Mouse (Mus musculus) CH12.LX (cell line): ENCODE results near the gene Prr5.

Source experiments
- CHD2 ChIP-seq: IDR thresholded peaks from 2 replicates; pipeline ENCODE4 v1.6.1; 2011; ENCODE audit warnings: low read length, improper control_type of control experiment
- CTCF ChIP-seq, 2 experiments: IDR thresholded peaks in 1 of 2; conservative IDR thresholded peaks in 1 of 2; 2 replicates each; pipeline ENCODE4 v1.5.1; 2011 to 2012; ENCODE audit warnings: low read depth in 2 of 2, low read length in 2 of 2, improper control_type of control experiment in 1 of 2, inconsistent platforms in 1 of 2, mild to moderate bottlenecking in 1 of 2, moderate library complexity in 1 of 2
- E2F4 ChIP-seq: IDR thresholded peaks from 2 replicates; pipeline ENCODE4 v1.6.1; 2011; ENCODE audit warnings: low read depth, low read length, improper control_type of control experiment; ENCODE audit not compliant: insufficient replicate concordance
- EP300 ChIP-seq: IDR thresholded peaks from 2 replicates; pipeline ENCODE4 v1.6.1; 2011; ENCODE audit warnings: low read length, improper control_type of control experiment
- JUN ChIP-seq: IDR thresholded peaks from 2 replicates; pipeline ENCODE4 v1.6.1; 2011; ENCODE audit warnings: low read depth, mild to moderate bottlenecking, low read length, improper control_type of control experiment, moderate library complexity; ENCODE audit not compliant: insufficient read depth
- JUND ChIP-seq: conservative IDR thresholded peaks from 2 replicates; pipeline ENCODE4 v1.6.1; 2011; ENCODE audit warnings: low read depth, low read length, improper control_type of control experiment
- KAT2A ChIP-seq: IDR thresholded peaks from 2 replicates; pipeline ENCODE4 v1.6.1; 2012; ENCODE audit warnings: low read length, improper control_type of control experiment, inconsistent platforms; ENCODE audit not compliant: insufficient replicate concordance
- MEF2A ChIP-seq: IDR thresholded peaks from 2 replicates; pipeline ENCODE4 v1.6.1; 2014; ENCODE audit warnings: low read depth, mild to moderate bottlenecking, inconsistent platforms, low read length, improper control_type of control experiment, borderline replicate concordance
- MYC ChIP-seq: IDR thresholded peaks from 2 replicates; pipeline ENCODE4 v1.6.1; 2011; ENCODE audit warnings: low read depth, mild to moderate bottlenecking, improper control_type of control experiment, low read length
- POLR2A ChIP-seq: IDR thresholded peaks from 2 replicates; pipeline ENCODE4 v1.6.1; 2011; ENCODE audit warnings: low read depth, mild to moderate bottlenecking, improper control_type of control experiment, low read length
- TBP ChIP-seq: conservative IDR thresholded peaks from 2 replicates; pipeline ENCODE4 v1.6.1; 2011; ENCODE audit warnings: low read depth, low read length, improper control_type of control experiment
- UBTF ChIP-seq: IDR thresholded peaks from 2 replicates; pipeline ENCODE4 v1.6.1; 2012; ENCODE audit warnings: low read depth, mild to moderate bottlenecking, inconsistent platforms, low read length, improper control_type of control experiment, moderate library complexity
- USF2 ChIP-seq: conservative IDR thresholded peaks from 2 replicates; pipeline ENCODE4 v1.6.1; 2011; ENCODE audit warnings: low read depth, low read length, improper control_type of control experiment

GRCm38 (mm10) chr15:84670657-84671055 is 1.2 kb downstream of the Prr5 start:
- TF ChIP-seq CTCF (conservative IDR thresholded peaks at IDR 0.05 in 1 of 2, IDR thresholded peaks at IDR 0.05 in 1 of 2; ENCODE audit: low read depth in 2 of 2, low read length in 2 of 2) (no peak), E2F4 (no peak), POLR2A (no peak), MEF2A (no peak), EP300 (no peak), CHD2 (no peak), MYC (no peak), TBP (no peak), KAT2A (no peak), UBTF (no peak), JUND (no peak), JUN (no peak), USF2 (no peak)
